Mouse (Mus musculus): ENCODE results near the gene Nfkb2.

- TF ChIP-seq MYOG (IDR thresholded peaks at IDR 0.05; ENCODE audit: control insufficient read depth in 1 of 3, insufficient read depth in 1 of 3, insufficient read length in 2 of 3, low read depth in 2 of 3) (no peak), MYOD1 (IDR thresholded peaks at IDR 0.05; ENCODE audit: control insufficient read depth in 1 of 3, insufficient read length in 2 of 3, low read depth in 2 of 3) (no peak), E2F4 (IDR thresholded peaks at IDR 0.05; ENCODE audit: insufficient read depth) (no peak), TCF3 (IDR thresholded peaks at IDR 0.05; ENCODE audit: insufficient read length, low read depth) (no peak), POLR2A (IDR thresholded peaks at IDR 0.05; ENCODE audit: insufficient read length, low read depth) (no peak), MAX (IDR thresholded peaks at IDR 0.05; ENCODE audit: low read depth) (no peak), POLR2AphosphoS2 (IDR thresholded peaks at IDR 0.05; ENCODE audit: insufficient read length, low read depth) (no peak), USF1 (IDR thresholded peaks at IDR 0.05; ENCODE audit: low read depth) (no peak), TCF12 (IDR thresholded peaks at IDR 0.05; ENCODE audit: insufficient read depth, poor library complexity, severe bottlenecking) (no peak), SRF (IDR thresholded peaks at IDR 0.05; ENCODE audit: control insufficient read depth, insufficient read length, low read depth) (no peak)
Observed at GRCm38 (mm10) chr19:46296938-46297337, 7.2 kb upstream of the Nfkb2 start.
